In the genomic region with DNA sequence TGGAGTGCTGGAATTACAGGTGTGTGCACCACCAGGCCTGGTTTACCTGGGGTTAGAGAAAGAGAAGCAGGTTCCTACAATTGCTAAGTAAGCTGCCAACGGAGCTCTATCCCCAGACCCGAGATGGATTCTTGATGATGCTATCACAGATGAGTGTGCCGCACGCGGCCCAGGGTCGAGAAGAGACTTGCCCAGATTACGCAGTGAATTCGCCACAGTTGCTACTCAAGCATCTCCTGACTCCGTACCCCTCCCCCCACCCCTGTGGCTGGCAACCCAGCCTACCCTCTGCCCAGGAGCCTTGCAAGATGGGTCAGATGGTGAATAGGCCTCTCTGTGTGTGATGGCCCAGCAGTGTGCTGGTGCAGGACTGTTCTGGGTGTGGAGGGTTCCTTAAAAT, we compare ENCODE assay signal across 10 mouse cellular contexts. TPM values are rescaled to one million over a fixed set of nuclear protein-coding genes. Genes with fewer than 3 reads are reported as not detected.
DNase-seq lines count a peak whose midpoint lies in the region; ATAC-seq and TF ChIP-seq lines count a peak whose summit lies in the region.
"Had no signal": no experiment of that assay in that cellular context is flagged by ENCODE, and none has a peak within 500 bp of the region (broad histone marks: within the 10 kb centered on the region; RNA-seq: fewer than 3 reads in every experiment).

No protein-coding gene starts in this region.

- peak overlapping the region; percentile 83; the same call in 1 of the 2 replicates for H3K27ac ChIP-seq in lung, postnatal 0 days (ENCODE audit: low read length)
- peak overlapping the region; percentile 48; the same call in 1 of the 2 replicates for H3K27ac ChIP-seq in hindbrain, postnatal 0 days
- peak overlapping the region; percentile 83; the same call in 1 of the 2 replicates for H3K27ac ChIP-seq in neural tube, embryonic 14.5 days (ENCODE audit: low read depth, low read length)

- 47% methylated on average over 9 of the region's 9 CpGs for WGBS in lung, postnatal 0 days
- WGBS in hindbrain, postnatal 0 days: 22% methylated on average over 9 of the region's 9 CpGs
- WGBS in neural tube, embryonic 14.5 days: 8% methylated on average over 9 of the region's 9 CpGs

- no peaks in the 10 kb centered on the region for H3K9me3 ChIP-seq in lung, postnatal 0 days (ENCODE audit: low read length)
- H3K9me3 ChIP-seq in hindbrain, postnatal 0 days (ENCODE audit: low read length): no peaks in the 10 kb centered on the region
- no peaks in the 10 kb centered on the region for H3K9me3 ChIP-seq in neural tube, embryonic 14.5 days (ENCODE audit: control insufficient read depth, low read length)

- no peak overlapping the region for H3K4me3 ChIP-seq in lung, postnatal 0 days (ENCODE audit: low read depth, low read length)
- no peak overlapping the region for H3K4me3 ChIP-seq in hindbrain, postnatal 0 days (ENCODE audit: low read length)
- H3K4me3 ChIP-seq in neural tube, embryonic 14.5 days (ENCODE audit: low read depth, low read length): no peak overlapping the region

- H3K36me3 ChIP-seq in lung, postnatal 0 days (ENCODE audit: insufficient read depth, low read length): no peaks in the 10 kb centered on the region
- no peaks in the 10 kb centered on the region for H3K36me3 ChIP-seq in hindbrain, postnatal 0 days (ENCODE audit: insufficient read depth, low read length)
- no peaks in the 10 kb centered on the region for H3K36me3 ChIP-seq in neural tube, embryonic 14.5 days (ENCODE audit: control insufficient read depth, insufficient read depth, low read length)

- DNase-seq in cerebellum, adult 9-11 months: peak; percentile 41
- DNase-seq in cerebellum, adult 11-12 months: no peak
- no peak for DNase-seq in lung, postnatal 0 days (ENCODE audit: low spot score)
- no peak for DNase-seq in lung, postnatal 4 days
- DNase-seq in hindbrain, postnatal 0 days (ENCODE audit: low spot score): no peak
- no peak for DNase-seq in right cerebral cortex, postnatal 10 days (ENCODE audit: low spot score in 2 of 2)
- no peak for DNase-seq in layer of hippocampus, adult 9-11 months

- no peak overlapping the region for H3K4me2 ChIP-seq in lung, postnatal 0 days (replicated peaks; ENCODE audit: low read depth, low read length)
- H3K4me2 ChIP-seq in hindbrain, postnatal 0 days (ENCODE audit: low read depth, low read length): peak overlapping the region; percentile 5; the same call in 1 of the 2 replicates
- H3K4me2 ChIP-seq in neural tube, embryonic 14.5 days (ENCODE audit: low read depth, low read length): peak overlapping the region; percentile 14; the same call in 1 of the 2 replicates

- ATAC-seq in lung, postnatal 0 days: no peak
- ATAC-seq in hindbrain, postnatal 0 days: 0 out of 2 replicates have a peak, but pooled peaks have one; percentile 18
- ATAC-seq in neural tube, embryonic 14.5 days (ENCODE audit: low read depth): peak; percentile 10; the same call in 1 of the 2 replicates

- H3K9ac ChIP-seq in lung, postnatal 0 days (replicated peaks; ENCODE audit: low read depth): no peak overlapping the region
- H3K9ac ChIP-seq in hindbrain, postnatal 0 days (replicated peaks; ENCODE audit: low read length): no peak overlapping the region
- peak overlapping the region; percentile 2; the same call in 1 of the 2 replicates for H3K9ac ChIP-seq in neural tube, embryonic 14.5 days (replicated peaks; ENCODE audit: low read depth, low read length)

- peaks cover 26% of the 10 kb centered on the region for H3K4me1 ChIP-seq in lung, postnatal 0 days (ENCODE audit: insufficient read depth, low read depth, low read length)
- peaks cover 36% of the 10 kb centered on the region for H3K4me1 ChIP-seq in hindbrain, postnatal 0 days (ENCODE audit: insufficient read depth, low read length)
- peaks cover 50% of the 10 kb centered on the region for H3K4me1 ChIP-seq in neural tube, embryonic 14.5 days (ENCODE audit: control insufficient read depth, insufficient read depth, low read length)

- TF ChIP-seq CTCF in lung, postnatal 0 days (IDR thresholded peaks at IDR 0.05): no peak
- TF ChIP-seq CTCF in hindbrain, postnatal 0 days (IDR thresholded peaks at IDR 0.05; ENCODE audit: low read depth): no peak

- no peak for TF ChIP-seq EP300 in lung, postnatal 0 days (IDR thresholded peaks at IDR 0.05)

- no peaks in the 10 kb centered on the region for H3K27me3 ChIP-seq in lung, postnatal 0 days (replicated peaks; ENCODE audit: insufficient read depth, low read length)
- H3K27me3 ChIP-seq in hindbrain, postnatal 0 days (ENCODE audit: insufficient read depth, low read length): no peaks in the 10 kb centered on the region
- H3K27me3 ChIP-seq in neural tube, embryonic 14.5 days (ENCODE audit: control insufficient read depth, insufficient read depth, low read length): no peaks in the 10 kb centered on the region

RNA-seq across cellular contexts. Expression of gene Gm21969, which starts 6.3 kb away (rescaled TPM):
- not detected in 2 replicates for polyA plus RNA-seq in lung, postnatal 0 days (2015; fragmentation: Nextera tagmentation; extraction: Ambion mirVana)
- total RNA-seq in hindbrain, postnatal 0 days (2014; rRNA removed): not detected in 2 replicates
- not detected in 2 replicates for polyA plus RNA-seq in hindbrain, postnatal 0 days (2015; fragmentation: Nextera tagmentation; extraction: Ambion mirVana)
- not detected in 2 replicates for polyA plus RNA-seq in neural tube, embryonic 14.5 days (2014; fragmentation: Nextera tagmentation; extraction: Ambion mirVana)
- polyA plus RNA-seq: cortical plate, adult 2 months had no signal

RNA-seq across cellular contexts. Expression of gene Aldh4a1, which starts 26.0 kb away (rescaled TPM):
- 13.4 and 19.7 TPM in 2 replicates for polyA plus RNA-seq in lung, postnatal 0 days (2015; fragmentation: Nextera tagmentation; extraction: Ambion mirVana)
- total RNA-seq in hindbrain, postnatal 0 days (2014; rRNA removed): 30.0 and 43.3 TPM in 2 replicates
- polyA plus RNA-seq in hindbrain, postnatal 0 days (2015; fragmentation: Nextera tagmentation; extraction: Ambion mirVana): 26.6 and 27.6 TPM in 2 replicates
- polyA plus RNA-seq in neural tube, embryonic 14.5 days (2014; fragmentation: Nextera tagmentation; extraction: Ambion mirVana): 13.5 and 21.7 TPM in 2 replicates

RNA-seq across cellular contexts. Expression of gene Tas1r2, which starts 56.6 kb away (rescaled TPM):
- not detected in 2 replicates for polyA plus RNA-seq in lung, postnatal 0 days (2015; fragmentation: Nextera tagmentation; extraction: Ambion mirVana)
- not detected in 2 replicates for total RNA-seq in hindbrain, postnatal 0 days (2014; rRNA removed)
- polyA plus RNA-seq in hindbrain, postnatal 0 days (2015; fragmentation: Nextera tagmentation; extraction: Ambion mirVana): not detected in 2 replicates
- polyA plus RNA-seq in neural tube, embryonic 14.5 days (2014; fragmentation: Nextera tagmentation; extraction: Ambion mirVana): not detected in 2 replicates
- total RNA-seq: liver, adult 2 months had no signal
- polyA plus RNA-seq: cortical plate, adult 2 months had no signal
